Mouse (Mus musculus) kidney, postnatal 25 days (tissue): ENCODE measurements around the gene Adam8.

ENCODE experiments used
- DNase-seq, 2 experiments: peaks; one replicate each; pipeline ENCODE4 v3.0.0; 2021; ENCODE audit warnings: mixed read lengths in 2 of 2

Adam8 gene

GRCm38 (mm10) chr7:139992406-139992805 is at the start of gene Adam8:
Gene Adam8, minus strand, starts transcription at chr7:139992562.
- peak; percentile 21 to 63 for DNase-seq

GRCm38 (mm10) chr7:140037171-140037555 is 44.8 kb upstream of the Adam8 start:
- DNase-seq, result peak in 1 of 2 experiments; percentile 44

GRCm38 (mm10) chr7:140036281-140037170 is 44.2 kb upstream of the Adam8 start, which contains the start of the genes Zfp511 and Tubgcp2:
Gene Zfp511, plus strand, starts transcription at chr7:140036391.
Gene Tubgcp2, minus strand, starts transcription at chr7:140036669.
- DNase-seq, result peak; percentile 99

GRCm38 (mm10) chr7:140035456-140035855 is 43.1 kb upstream of the Adam8 start:
- DNase-seq, result peak in 1 of 2 experiments; percentile 9

- DNase-seq, result peak in 1 of 2 experiments; percentile 30
Measured at GRCm38 (mm10) chr7:140033386-140033785, 41.0 kb upstream of the Adam8 start.

- DNase-seq, result peak in 1 of 2 experiments; percentile 29
Measured at GRCm38 (mm10) chr7:140032366-140032765, 40.0 kb upstream of the Adam8 start.

- DNase-seq, result peak in 1 of 2 experiments; percentile 13
Measured at GRCm38 (mm10) chr7:140031771-140032170, 39.4 kb upstream of the Adam8 start.

GRCm38 (mm10) chr7:140011336-140011735 is 19.0 kb upstream of the Adam8 start:
- DNase-seq, result no peak

- no peak for DNase-seq
Measured at GRCm38 (mm10) chr7:140007781-140008180, 15.4 kb upstream of the Adam8 start.

- DNase-seq, result peak in 1 of 2 experiments; percentile 21
Measured at GRCm38 (mm10) chr7:140006861-140007611, 14.7 kb upstream of the Adam8 start.

GRCm38 (mm10) chr7:140004666-140005065 is 12.3 kb upstream of the Adam8 start:
- DNase-seq, result no peak

- no peak for DNase-seq
Measured at GRCm38 (mm10) chr7:140001086-140001740, 8.9 kb upstream of the Adam8 start.

GRCm38 (mm10) chr7:139998691-139999350 is 6.5 kb upstream of the Adam8 start:
- no peak for DNase-seq

GRCm38 (mm10) chr7:139994676-139995075 is 2.3 kb upstream of the Adam8 start:
- DNase-seq, result peak; percentile 54 to 76

GRCm38 (mm10) chr7:139994202-139994601 is 1.8 kb upstream of the Adam8 start:
- no peak for DNase-seq

- no peak for DNase-seq
Measured at GRCm38 (mm10) chr7:139993532-139993931, 1.2 kb upstream of the Adam8 start.

GRCm38 (mm10) chr7:139990864-139991394 is 1.4 kb downstream of the Adam8 start:
- peak in 1 of 2 experiments; percentile 23 for DNase-seq

- no peak for DNase-seq
Measured at GRCm38 (mm10) chr7:139988272-139988671, 4.1 kb downstream of the Adam8 start.

GRCm38 (mm10) chr7:139984505-139984904 is 7.9 kb downstream of the Adam8 start:
- DNase-seq, result no peak

GRCm38 (mm10) chr7:139982058-139982457 is 10.3 kb downstream of the Adam8 start:
- DNase-seq, result no peak

- no peak for DNase-seq
Measured at GRCm38 (mm10) chr7:139980778-139981177, 11.6 kb downstream of the Adam8 start.
